Mouse (Mus musculus): Measurements from ENCODE around the gene Tmem86b.

DNA sequence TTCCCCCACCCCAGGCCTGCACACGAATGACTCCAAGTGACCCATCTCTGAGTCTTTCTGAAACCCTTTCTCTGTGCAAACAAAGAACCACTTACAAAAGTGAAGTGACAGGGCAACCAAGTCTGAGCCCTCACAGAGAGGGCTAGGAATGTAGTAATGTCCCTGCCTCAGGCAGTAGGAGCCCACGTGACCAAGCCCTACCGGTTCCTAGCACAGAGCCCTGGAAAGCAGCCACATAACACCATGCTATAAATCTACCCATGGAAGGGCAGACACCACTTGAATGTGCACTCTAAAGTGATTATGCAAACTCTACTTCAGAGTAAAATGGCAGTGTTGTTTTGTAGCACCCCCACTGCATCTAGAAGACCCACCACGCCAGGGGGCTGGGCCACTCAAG lies 40.7 kb upstream of the Tmem86b start:
- TF ChIP-seq CTCF (IDR thresholded peaks at IDR 0.05; ENCODE audit: extremely low read depth, insufficient read depth, insufficient read length, insufficient replicate concordance), result no peak
- TF ChIP-seq POLR2A (IDR thresholded peaks at IDR 0.05; ENCODE audit: low read depth, low read length), result no peak

Measured in spleen, adult 2 months (tissue).